Mouse (Mus musculus) embryonic fibroblast, embryonic 13.5 days (primary cell): ENCODE data around the gene Rnf43.

Experiments used
- CTCF ChIP-seq: IDR thresholded peaks from 2 replicates; pipeline ENCODE4 v1.5.1; 2011; ENCODE audit warnings: mild to moderate bottlenecking, control low read depth, low read length, moderate library complexity, borderline replicate concordance; ENCODE audit not compliant: insufficient read depth
- POLR2A ChIP-seq: IDR thresholded peaks from 2 replicates; pipeline ENCODE4 v1.6.1; 2011; ENCODE audit warnings: low read depth, mild to moderate bottlenecking, control low read depth, low read length, moderate library complexity

- TF ChIP-seq POLR2A: no peak
- no peak for TF ChIP-seq CTCF
These were observed 47.2 kb downstream of the Rnf43 start for GRCm38 (mm10) chr11:87709513-87710261.
